Mouse (Mus musculus) kidney, adult 2 months (tissue): ENCODE measurements around the gene Flvcr2. TPM values are rescaled to one million over a fixed set of nuclear protein-coding genes. Genes with fewer than 3 reads are reported as not detected.
A peak's percentile ranks its signal among the peaks of the same experiment; 100 is the strongest.

Experiments
- DNase-seq: peaks from one replicate; pipeline ENCODE4 v3.0.0; 2021
- H3K27ac ChIP-seq: fragments of 200-500 bp; 2 replicates; pipeline ENCODE4 v1.5.1; 2012; ENCODE audit warnings: low read depth, low read length, control low read depth, inconsistent platforms; ENCODE audit not compliant: insufficient read depth
- H3K27me3 ChIP-seq: fragments of 200-500 bp; replicated peaks from 2 replicates; pipeline ENCODE4 v1.6.1; 2012; ENCODE audit warnings: mild to moderate bottlenecking, moderate library complexity, low read length, inconsistent platforms; ENCODE audit not compliant: control insufficient read depth, insufficient read depth
- H3K36me3 ChIP-seq: fragments of 200-500 bp; 2 replicates; pipeline ENCODE4 v1.6.1; 2012; ENCODE audit warnings: mild to moderate bottlenecking, moderate library complexity, low read length, inconsistent platforms; ENCODE audit not compliant: control insufficient read depth, insufficient read depth
- H3K4me1 ChIP-seq: fragments of 200-500 bp; 2 replicates; pipeline ENCODE4 v1.6.1; 2011; ENCODE audit warnings: low read length; ENCODE audit not compliant: control insufficient read depth, insufficient read depth
- H3K4me3 ChIP-seq: fragments of 200-500 bp; 2 replicates; pipeline ENCODE4 v1.5.1; 2011; ENCODE audit warnings: mild to moderate bottlenecking, low read depth, low read length, control low read depth; ENCODE audit not compliant: insufficient read depth
- CTCF ChIP-seq: fragments of 200-500 bp; conservative IDR thresholded peaks from 2 replicates; pipeline ENCODE4 v1.5.1; 2011; ENCODE audit warnings: low read depth, mild to moderate bottlenecking, control low read depth, low read length, moderate library complexity, mixed read lengths; ENCODE audit not compliant: insufficient read depth, insufficient read length
- POLR2A ChIP-seq: fragments of 200-500 bp; IDR thresholded peaks from one replicate; pipeline ENCODE4 v1.6.1; 2011; ENCODE audit warnings: low read depth, low read length, control low read depth
- WGBS: fragments of 180-500 bp; shearing (Covaris S2); methylation state at CpG from one replicate; pipeline ENCODE4 v1.1.7; 2018; 5-methylcytosine and 5-hydroxymethylcytosine counted together
- polyA plus RNA-seq: library from polyadenylated mRNA; depleted of rRNA; stranded (reverse); fragments of >200 nt; gene quantifications from 2 replicates; pipeline ENCODE4 v1.2.3, GENCODE M21; 2012

Flvcr2 gene
- polyA plus RNA-seq, 1 experiment, result 23.1 TPM

DNA sequence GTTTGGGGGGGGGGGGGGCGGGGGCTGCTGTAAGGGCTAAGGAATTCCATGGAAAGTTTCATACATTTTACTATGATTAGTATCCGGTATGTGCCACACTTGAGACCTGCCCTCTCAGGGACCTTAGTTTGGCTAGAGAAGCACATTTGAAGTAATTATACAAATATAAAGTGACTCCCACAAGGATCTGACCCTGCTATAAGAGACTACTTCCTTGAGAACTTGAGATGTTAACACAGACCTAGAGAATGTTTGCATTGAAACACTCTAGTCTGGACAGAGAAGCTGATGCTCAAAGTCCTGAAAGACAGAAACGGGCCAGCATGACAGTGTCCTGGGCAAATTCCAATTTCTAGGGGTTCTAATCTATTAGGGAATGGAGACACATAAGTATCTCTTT lies 32.6 kb downstream of the Flvcr2 start:
- Histone ChIP-seq H3K4me3 (no peak overlapping the region), H3K27me3 (no peaks in the 10 kb centered on the region), H3K36me3 (no peaks in the 10 kb centered on the region), H3K27ac (no peak overlapping the region), H3K4me1 (no peaks in the 10 kb centered on the region)
- WGBS, result 47% methylated on average over 3 of the region's 3 CpGs
- TF ChIP-seq CTCF (no peak), POLR2A (no peak)
- no peak for DNase-seq

DNA sequence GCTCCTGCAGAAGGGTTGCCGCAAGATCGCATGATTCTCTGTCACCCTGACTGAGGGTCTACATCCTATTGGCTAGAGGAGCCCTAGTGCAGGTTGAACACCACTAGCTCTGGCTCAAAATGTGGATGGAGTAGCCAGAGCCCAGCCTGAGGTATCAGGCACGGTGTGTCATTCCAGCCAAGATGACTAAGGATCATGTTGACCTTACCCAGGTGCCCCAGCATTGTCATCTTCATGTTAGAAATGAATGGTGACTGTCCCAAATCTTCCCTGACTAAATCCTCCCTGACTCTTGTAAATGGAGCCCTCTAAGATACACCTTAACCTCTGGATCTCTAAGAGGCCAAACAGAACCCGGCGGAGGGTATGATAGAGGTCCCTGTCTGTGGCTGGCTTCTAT lies 33.4 kb downstream of the Flvcr2 start:
- 93% methylated on average over 5 of the region's 5 CpGs for WGBS
- H3K27ac ChIP-seq, result no peak overlapping the region

DNA sequence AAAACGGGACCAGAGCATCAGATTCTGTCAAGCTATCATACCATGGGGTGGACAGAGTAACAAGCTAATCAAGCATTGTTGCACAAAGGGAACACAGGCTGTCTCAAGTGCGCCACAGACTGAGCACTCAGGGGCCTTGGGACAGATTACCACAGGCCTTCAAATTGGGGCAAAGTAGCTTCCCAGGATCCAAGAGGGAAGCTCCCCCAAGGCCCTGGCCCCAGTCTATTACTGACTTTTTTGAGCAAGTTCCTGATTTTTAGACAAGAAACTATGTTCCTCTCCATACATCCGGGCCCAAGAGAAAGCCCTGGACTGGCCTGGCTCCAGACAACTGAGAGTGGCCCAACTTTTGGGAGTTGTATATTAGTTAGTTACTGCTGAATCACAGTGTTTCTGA lies 35.3 kb downstream of the Flvcr2 start:
- no peak for DNase-seq
- no peak overlapping the region for H3K27ac ChIP-seq
- no peak overlapping the region for H3K4me3 ChIP-seq
- no peaks in the 10 kb centered on the region for H3K36me3 ChIP-seq
- WGBS, result 95% methylated on average over 3 of the region's 3 CpGs
- no peaks in the 10 kb centered on the region for H3K27me3 ChIP-seq
- H3K4me1 ChIP-seq, result 0 out of 2 replicates have a peak, but pooled peaks cover 5% of the 10 kb centered on the region
- TF ChIP-seq POLR2A (no peak), CTCF (no peak)

More for the DNA sequence above, 33.4 kb downstream of the Flvcr2 start:
- Histone ChIP-seq H3K4me1 (no peaks in the 10 kb centered on the region), H3K27me3 (no peaks in the 10 kb centered on the region), H3K4me3 (no peak overlapping the region), H3K36me3 (no peaks in the 10 kb centered on the region)
- TF ChIP-seq POLR2A (no peak), CTCF (no peak)
- DNase-seq, result no peak

DNA sequence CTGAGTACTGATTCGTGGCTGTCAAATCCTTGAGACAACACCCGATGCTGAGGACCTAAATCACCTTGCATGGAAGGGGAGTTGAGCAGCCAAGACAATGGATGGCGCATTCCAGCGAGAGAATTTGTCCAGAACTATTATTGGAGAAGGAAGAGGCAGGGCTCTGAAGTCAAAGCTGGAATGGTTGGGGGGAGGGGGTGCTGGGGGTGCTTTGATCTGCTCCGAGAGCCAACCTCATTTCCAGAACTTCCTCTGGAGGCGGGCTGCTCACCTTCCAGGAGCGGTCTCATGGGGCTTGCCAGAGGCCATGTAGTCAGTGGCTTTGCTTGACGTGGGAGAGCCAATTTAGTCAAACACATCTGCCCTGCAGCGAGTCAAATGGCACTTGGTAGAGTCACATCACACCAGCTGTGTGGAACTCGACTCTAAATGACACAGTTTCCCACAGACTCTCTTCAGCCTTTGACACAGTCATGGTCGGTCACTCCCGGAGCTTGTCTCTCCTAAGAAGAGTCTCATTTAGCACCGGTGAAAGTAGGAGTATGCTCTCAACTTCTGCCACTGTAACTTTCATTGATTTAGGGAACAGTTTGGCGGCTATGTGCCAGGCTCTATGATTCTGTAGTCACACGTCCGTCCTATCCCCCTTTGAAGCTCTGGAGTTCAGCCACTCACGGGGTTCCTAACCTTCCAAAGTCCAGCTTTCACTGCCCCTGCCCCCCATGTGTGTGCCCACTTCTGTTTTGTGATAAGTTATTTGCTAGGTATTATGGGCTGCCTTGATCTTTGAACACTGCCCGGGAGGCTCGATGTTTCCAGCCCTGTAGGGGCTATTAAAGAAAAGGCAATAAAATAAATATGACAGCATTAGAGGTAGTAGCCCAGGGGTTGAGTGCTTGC lies 38.8 kb downstream of the Flvcr2 start:
- Histone ChIP-seq H3K4me1 (0 out of 2 replicates have a peak, but pooled peaks cover 5% of the 10 kb centered on the region), H3K4me3 (no peak overlapping the region), H3K27me3 (no peaks in the 10 kb centered on the region), H3K27ac (no peak overlapping the region), H3K36me3 (no peaks in the 10 kb centered on the region)
- 31% methylated on average over 19 of the region's 19 CpGs for WGBS
- peak; percentile 40 for DNase-seq
- TF ChIP-seq CTCF (no peak), POLR2A (no peak)

DNA sequence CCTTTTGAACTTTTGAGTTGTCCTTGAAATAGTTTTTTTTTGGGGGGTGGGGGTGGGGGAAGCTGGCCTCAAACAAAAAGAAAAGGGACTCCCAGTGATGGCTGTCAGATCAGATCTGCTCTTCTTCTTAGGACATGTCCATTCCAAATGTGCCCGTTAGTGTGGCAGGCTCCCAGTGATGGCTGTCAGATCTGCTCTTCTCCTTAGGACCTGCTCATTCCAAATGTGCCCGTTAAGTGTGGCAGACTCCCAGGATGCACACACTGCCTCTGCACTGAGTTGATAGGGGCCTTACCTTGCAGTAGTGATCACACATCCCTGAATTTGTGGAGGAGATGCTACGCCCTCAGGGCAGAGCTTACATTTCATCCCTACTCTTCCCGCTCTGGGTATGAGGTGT lies 45.8 kb downstream of the Flvcr2 start:
- TF ChIP-seq CTCF (no peak), POLR2A (no peak)
- 96% methylated on average over 4 of the region's 4 CpGs for WGBS

DNA sequence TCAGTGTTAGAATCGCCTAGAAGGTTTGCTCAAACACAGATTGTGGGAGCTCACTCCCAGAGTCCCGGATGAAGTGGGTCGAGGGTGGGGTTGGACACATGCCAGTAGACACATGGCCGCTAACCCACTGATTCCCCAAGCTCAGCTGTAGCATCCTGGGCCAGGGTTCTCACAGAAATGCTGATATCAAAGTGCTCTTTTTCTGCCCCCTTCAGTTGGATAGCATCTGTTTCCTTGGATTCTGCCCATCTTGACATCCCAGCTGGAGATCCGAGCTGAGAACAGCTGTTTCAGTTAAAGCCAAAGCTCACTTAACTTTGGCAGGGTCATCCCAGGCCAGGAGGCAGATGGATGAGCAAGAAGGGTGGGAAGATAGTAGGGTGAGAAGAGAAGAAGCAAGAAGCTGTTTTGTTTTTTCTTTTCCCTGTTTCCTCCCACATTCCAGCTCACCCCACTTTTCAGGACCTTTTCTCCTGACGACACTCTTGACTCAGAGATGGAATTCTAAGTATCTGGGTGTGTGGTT lies 46.5 kb downstream of the Flvcr2 start:
- peak; percentile 22 for DNase-seq
- Histone ChIP-seq H3K36me3 (no peaks in the 10 kb centered on the region), H3K27me3 (no peaks in the 10 kb centered on the region), H3K4me1 (no peaks in the 10 kb centered on the region), H3K27ac (no peak overlapping the region), H3K4me3 (no peak overlapping the region)
- 51% methylated on average over 6 of the region's 6 CpGs for WGBS
- TF ChIP-seq CTCF, result no peak

More for the DNA sequence above, 45.8 kb downstream of the Flvcr2 start:
- no peak overlapping the region for H3K27ac ChIP-seq
- H3K4me1 ChIP-seq, result no peaks in the 10 kb centered on the region
- H3K36me3 ChIP-seq, result no peaks in the 10 kb centered on the region
- no peaks in the 10 kb centered on the region for H3K27me3 ChIP-seq
- no peak overlapping the region for H3K4me3 ChIP-seq
- no peak for DNase-seq

DNA sequence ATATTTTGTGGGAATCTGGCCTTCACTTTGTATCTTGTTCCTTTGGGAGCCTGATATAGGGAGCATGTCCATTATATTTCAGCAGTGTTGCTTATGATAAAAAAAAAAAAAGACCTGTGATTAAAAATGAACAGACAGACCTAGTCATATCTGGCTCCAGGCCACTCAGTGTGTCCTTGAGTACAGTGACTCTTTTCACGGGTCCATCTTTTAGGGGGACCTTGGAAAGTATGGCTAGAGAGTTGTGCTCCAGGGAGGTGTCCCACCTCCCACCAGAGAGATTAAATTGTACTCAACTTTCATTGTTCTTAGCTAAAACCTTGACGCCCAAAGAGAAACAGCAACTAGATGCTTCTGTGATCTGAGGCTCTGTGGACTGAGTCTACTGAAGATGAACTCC lies 47.8 kb downstream of the Flvcr2 start:
- no peak for TF ChIP-seq CTCF
- TF ChIP-seq POLR2A, result no peak

More for the DNA sequence above, 47.8 kb downstream of the Flvcr2 start:
- no peak for DNase-seq
- Histone ChIP-seq H3K4me3 (no peak overlapping the region), H3K4me1 (no peaks in the 10 kb centered on the region), H3K27ac (no peak overlapping the region), H3K36me3 (no peaks in the 10 kb centered on the region), H3K27me3 (no peaks in the 10 kb centered on the region)
- 74% methylated on average over 2 of the region's 2 CpGs for WGBS
